Mouse (Mus musculus) retina, postnatal 1 day (tissue): ENCODE results near the gene Catsper2.

Experiments
- DNase-seq: peaks from one replicate; pipeline ENCODE4 v3.0.0-alpha.2; 2012

Gene Catsper2

GRCm38 (mm10) chr2:121413387-121414042 is at the start of gene Catsper2, which contains the start of gene Pdia3:
Gene Catsper2, minus strand, starts transcription at chr2:121413792.
Gene Pdia3, plus strand, starts transcription at chr2:121413775.
- DNase-seq, result peak; percentile 99

DNA sequence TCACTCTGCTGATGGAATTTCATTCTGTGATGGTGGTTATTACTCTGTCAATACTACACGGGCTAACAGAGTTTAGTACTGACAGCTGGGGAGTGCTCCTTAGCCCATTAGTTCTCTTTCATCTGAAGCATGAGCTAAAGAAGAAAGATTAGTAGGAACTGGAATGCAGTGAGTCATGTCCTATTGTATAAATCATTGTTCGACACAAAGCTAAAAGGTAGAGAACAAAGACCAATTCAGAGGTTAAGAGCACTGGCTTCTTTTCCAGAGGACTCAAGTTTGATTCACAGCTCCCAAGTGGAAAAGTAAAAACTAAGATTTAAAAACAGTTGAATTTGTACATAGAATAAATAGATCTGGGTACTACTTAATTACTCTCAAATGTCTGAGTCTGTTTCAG is 46.5 kb upstream of the Catsper2 start:
- no peak for DNase-seq

- peak; percentile 92 for DNase-seq
Observed at GRCm38 (mm10) chr2:121456692-121457642, 43.4 kb upstream of the Catsper2 start, which contains the start of gene Serinc4. Gene Serinc4, minus strand, starts transcription at chr2:121456781.

- DNase-seq, result no peak
Observed at GRCm38 (mm10) chr2:121455534-121455933, 41.9 kb upstream of the Catsper2 start.

GRCm38 (mm10) chr2:121453917-121454316 is 40.3 kb upstream of the Catsper2 start:
- DNase-seq, result no peak

DNA sequence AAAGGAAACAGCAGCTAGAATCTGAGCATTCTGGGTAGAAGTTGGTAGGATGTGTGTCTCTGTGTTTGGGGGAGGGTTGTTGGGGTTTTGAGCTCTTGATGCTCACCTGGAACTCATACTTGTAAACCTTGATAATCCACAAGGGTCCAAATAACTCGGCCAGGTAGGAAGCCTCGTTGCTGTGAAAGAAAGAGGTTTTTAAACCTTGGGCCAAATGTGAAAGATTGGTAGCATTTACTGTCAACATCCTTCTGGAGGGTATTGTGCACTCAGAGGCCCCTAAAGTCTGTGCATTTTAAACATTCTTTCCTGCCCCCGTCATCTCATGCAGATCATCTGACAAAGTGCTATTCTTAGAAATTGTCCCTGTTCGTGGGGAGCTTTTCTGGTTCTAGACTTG is 39.4 kb upstream of the Catsper2 start, which contains the start of gene Hypk:
Gene Hypk (plus strand): TSS at position 301 of the 400 bp plus-strand sequence.
- DNase-seq, result no peak

- no peak for DNase-seq
Observed at GRCm38 (mm10) chr2:121452361-121452760, 38.8 kb upstream of the Catsper2 start.

GRCm38 (mm10) chr2:121450093-121450492 is 36.5 kb upstream of the Catsper2 start:
- peak; percentile 15 for DNase-seq

GRCm38 (mm10) chr2:121449545-121450011 is 36.0 kb upstream of the Catsper2 start:
- no peak for DNase-seq

- peak; percentile 99 for DNase-seq
Observed at GRCm38 (mm10) chr2:121448739-121449535, 35.3 kb upstream of the Catsper2 start, which contains the start of gene Serf2. Gene Serf2, plus strand, starts transcription at chr2:121449195.

DNA sequence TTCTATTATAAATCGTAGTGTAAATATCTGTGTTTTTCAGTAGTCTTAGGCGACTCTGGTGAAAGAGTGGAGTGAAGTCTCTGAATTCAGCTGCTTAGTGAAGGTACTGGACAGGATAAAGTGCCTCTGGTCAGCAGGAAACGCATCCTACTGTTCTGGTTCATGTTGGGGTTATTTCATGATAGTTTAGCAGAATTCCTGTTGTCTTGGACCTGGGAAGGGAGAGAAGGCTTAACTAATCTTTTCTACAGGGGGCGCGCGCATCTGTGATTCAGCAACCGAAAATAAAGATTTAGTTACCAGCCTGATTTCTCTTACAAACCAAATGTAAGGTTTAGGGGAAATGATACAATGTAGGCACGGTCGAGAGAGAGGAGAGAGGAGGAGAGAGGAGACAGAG is 34.5 kb upstream of the Catsper2 start:
- DNase-seq, result peak; percentile 35

DNA sequence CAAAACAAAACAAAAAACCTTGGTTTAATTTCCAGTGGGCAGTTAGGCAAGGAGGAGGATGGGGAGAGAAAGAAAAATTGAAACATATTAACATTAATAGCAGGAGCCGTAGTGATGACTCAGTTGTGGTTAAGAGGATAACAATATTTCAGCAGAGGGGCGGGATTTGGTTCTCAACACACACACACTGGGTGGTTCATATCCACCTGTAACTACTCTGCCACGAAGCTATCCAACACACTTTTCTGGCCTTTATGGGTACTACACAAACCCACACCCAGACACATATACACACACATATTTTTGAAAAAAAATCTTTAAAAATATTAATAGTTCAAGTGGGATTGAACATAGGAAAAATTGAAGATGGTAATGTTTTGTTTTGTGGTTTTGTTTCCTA is 33.4 kb upstream of the Catsper2 start:
- DNase-seq, result no peak

- DNase-seq, result no peak
Observed at GRCm38 (mm10) chr2:121446506-121446905, 32.9 kb upstream of the Catsper2 start.

DNA sequence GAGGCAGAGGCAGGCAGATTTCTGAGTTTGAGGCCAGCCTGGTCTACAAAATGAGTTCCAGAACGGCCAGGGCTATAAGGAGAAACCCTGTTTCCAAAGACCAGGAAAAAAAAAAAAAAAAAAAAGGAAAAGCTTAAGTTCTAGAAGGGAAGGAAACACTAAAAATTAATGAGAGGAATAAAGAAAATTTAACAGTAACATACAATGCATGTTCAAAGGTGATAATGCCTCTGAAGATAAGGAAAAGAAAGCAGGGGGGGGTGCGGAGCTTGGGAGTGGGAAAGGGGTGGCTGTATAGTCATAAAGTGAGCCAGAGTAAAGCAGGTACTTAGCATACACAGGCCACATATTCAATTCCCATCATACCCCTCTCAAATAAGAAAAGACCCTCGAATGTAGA is 31.5 kb upstream of the Catsper2 start:
- DNase-seq, result no peak

DNA sequence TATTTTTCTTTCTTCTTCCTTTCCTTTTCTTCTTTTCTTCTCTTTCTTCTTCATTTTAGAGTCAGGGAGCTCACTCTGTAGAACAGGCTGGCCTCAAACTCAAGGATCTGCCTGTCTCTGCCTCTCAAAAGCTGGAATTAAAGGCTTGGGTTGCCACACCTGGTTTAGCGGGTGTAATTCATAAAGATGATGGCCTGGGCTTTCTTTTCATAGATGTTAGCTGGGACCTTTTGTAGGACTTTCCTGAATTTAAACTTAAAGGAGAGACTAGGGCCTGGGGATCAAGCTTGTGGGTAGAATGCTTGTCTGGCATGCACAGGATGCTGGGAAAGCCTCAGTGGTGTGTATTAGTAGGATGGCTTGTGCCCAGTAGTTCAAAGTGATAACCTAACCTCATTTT is 30.6 kb upstream of the Catsper2 start, which contains the start of gene Ell3:
Gene Ell3 (minus strand): TSS at position 101 of the 400 bp plus-strand sequence.
- no peak for DNase-seq

GRCm38 (mm10) chr2:121443068-121443349 is 29.4 kb upstream of the Catsper2 start:
- DNase-seq, result no peak

- peak; percentile 54 for DNase-seq
Observed at GRCm38 (mm10) chr2:121442259-121443067, 28.9 kb upstream of the Catsper2 start.

GRCm38 (mm10) chr2:121441800-121442199 is 28.2 kb upstream of the Catsper2 start:
- DNase-seq, result peak; percentile 5

DNA sequence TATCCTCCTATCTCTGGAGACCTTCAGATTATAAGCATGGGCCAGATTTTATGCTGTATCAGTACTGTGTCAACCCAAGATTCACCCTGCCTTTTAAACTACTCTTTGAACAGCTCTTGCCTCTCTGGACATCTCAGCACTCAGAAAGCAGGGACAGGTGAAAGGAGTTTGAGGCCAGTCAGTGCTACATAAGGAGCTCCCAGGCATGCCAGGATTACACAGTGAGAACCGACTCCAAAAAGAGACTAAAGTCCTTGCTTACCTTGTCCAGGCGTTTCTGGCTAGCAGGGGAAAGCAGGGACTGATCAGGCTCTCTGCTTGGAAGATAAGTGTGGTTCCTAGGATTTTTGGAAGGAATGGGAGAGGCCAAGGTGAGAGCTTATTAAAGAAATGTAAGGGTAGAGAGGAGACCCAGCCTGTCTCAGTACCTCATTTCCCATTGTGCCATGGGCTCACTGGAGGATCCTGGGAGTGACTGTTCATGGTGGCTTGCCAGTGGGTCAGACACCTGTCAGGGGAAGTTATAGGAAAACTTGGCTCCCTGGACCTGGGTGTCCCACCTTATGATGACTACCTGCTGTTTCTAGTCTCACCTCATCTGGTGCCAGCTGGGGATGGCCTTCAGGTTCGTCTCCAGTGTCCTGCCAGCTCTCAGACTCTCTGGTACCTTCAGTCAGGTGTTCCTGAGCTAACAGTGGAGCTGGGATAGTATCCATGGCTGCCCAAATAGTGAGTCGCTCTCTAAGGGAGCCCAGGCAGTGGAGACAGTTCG is 27.4 kb upstream of the Catsper2 start:
- no peak for DNase-seq

DNA sequence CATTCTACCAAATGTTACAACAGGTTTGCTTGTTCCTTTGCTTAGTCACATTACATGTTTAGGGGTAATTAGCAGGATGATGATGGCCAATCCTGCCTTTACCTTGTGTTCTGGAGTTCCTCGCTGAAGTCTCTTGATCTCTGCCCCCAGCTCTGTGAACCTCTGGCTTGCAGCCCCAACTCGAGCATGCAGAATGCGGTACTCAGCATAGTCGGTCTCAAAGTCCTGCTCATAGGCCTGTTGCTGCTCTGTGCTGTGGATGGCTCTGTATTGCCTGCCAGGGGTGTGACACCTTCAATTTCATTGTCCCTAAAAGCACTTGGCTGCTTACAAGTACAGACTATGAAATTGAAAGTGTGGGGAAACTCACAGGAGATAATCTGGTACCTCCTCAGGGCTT is 26.2 kb upstream of the Catsper2 start:
- no peak for DNase-seq

GRCm38 (mm10) chr2:121434854-121435253 is 21.3 kb upstream of the Catsper2 start:
- peak; percentile 59 for DNase-seq
